Mouse (Mus musculus): ENCODE data around the gene Stk11ip.
A peak's percentile ranks its signal among the peaks of the same experiment; 100 is the strongest.

Gene Stk11ip

GRCm38 (mm10) chr1:75504256-75505045 is 16.9 kb upstream of the Stk11ip start:
- DNase-seq, result no peak

- DNase-seq, result no peak
These were observed 16.0 kb upstream of the Stk11ip start for GRCm38 (mm10) chr1:75505159-75505955.

GRCm38 (mm10) chr1:75505956-75506831 is 15.1 kb upstream of the Stk11ip start, which contains the start of gene Obsl1:
Gene Obsl1, minus strand, starts transcription at chr1:75506452.
- DNase-seq, result no peak

GRCm38 (mm10) chr1:75507006-75507405 is 14.3 kb upstream of the Stk11ip start, which contains the start of gene Inha:
Gene Inha, plus strand, starts transcription at chr1:75507077.
- no peak for DNase-seq

- no peak for DNase-seq
These were observed 11.7 kb upstream of the Stk11ip start for GRCm38 (mm10) chr1:75509586-75509985.

- no peak for DNase-seq
These were observed 11.2 kb upstream of the Stk11ip start for GRCm38 (mm10) chr1:75510154-75510553.

GRCm38 (mm10) chr1:75511437-75512210 is 9.7 kb upstream of the Stk11ip start:
- no peak for DNase-seq

- DNase-seq, result no peak
These were observed 8.8 kb upstream of the Stk11ip start for GRCm38 (mm10) chr1:75512550-75512949.

- DNase-seq, result no peak
These were observed 4.5 kb upstream of the Stk11ip start for GRCm38 (mm10) chr1:75516703-75517380.

GRCm38 (mm10) chr1:75517984-75518383 is 3.3 kb upstream of the Stk11ip start:
- DNase-seq, result no peak

- DNase-seq, result no peak
These were observed 2.9 kb upstream of the Stk11ip start for GRCm38 (mm10) chr1:75518427-75518826.

GRCm38 (mm10) chr1:75519576-75519975 is 1.8 kb upstream of the Stk11ip start:
- DNase-seq, result no peak

GRCm38 (mm10) chr1:75524679-75525078 is 3.4 kb downstream of the Stk11ip start:
- no peak for DNase-seq

- no peak for DNase-seq
These were observed 9.2 kb downstream of the Stk11ip start for GRCm38 (mm10) chr1:75530546-75530945.

- no peak for DNase-seq
These were observed 11.2 kb downstream of the Stk11ip start for GRCm38 (mm10) chr1:75532280-75533172.

- no peak for DNase-seq
These were observed 12.3 kb downstream of the Stk11ip start for GRCm38 (mm10) chr1:75533325-75534252.

GRCm38 (mm10) chr1:75537587-75537986 is 16.3 kb downstream of the Stk11ip start:
- no peak for DNase-seq

- DNase-seq, result no peak
These were observed 17.4 kb downstream of the Stk11ip start for GRCm38 (mm10) chr1:75538597-75539190.

- peak; percentile 45 for DNase-seq
These were observed 20.2 kb downstream of the Stk11ip start for GRCm38 (mm10) chr1:75541496-75541895.
